Mouse (Mus musculus) retina, postnatal 1 day (tissue): ENCODE data around the gene Hes6.
A peak's percentile ranks its signal among the peaks of the same experiment; 100 is the strongest.

Source experiments
- DNase-seq: peaks from one replicate; pipeline ENCODE4 v3.0.0-alpha.2; 2012

Gene Hes6

DNA sequence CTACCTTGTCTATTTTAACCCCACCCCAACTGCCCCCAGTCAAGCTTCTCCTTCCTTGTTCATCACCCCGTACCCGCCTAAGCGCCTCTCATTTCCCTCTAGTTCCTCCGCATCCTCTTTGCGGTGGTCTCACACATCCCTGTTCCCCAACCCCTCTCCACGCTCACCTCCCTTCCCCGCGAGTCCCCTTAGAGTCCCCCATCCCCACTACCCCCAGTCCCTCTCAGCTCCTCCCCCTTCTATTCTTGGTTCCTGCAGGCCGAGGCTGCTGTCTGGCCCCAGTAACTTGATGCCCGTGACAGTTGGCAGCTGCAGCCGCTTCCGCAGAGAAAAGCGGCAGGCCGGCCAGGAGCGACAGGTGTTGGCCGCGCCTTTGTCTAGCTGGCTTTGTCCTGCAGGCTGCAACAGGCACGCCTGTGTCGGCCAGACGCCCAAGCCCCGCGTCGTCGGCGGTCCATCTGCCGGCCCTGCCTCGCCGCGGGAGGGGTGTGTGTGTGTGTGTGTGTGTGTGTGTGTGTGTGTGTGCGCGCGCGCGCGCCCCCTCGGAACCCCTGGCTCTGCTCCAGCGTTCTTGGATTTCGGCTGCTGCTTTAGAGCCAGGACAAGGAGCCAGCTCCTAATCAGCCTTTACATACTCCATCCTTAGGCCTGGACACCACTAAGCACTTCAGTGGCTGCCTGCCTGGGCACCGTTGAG lies at the start of gene Hes6:
TSS of gene Hes6 (minus strand) at position 141 of the 697 bp plus-strand sequence.
- DNase-seq: peak; percentile 99

DNA sequence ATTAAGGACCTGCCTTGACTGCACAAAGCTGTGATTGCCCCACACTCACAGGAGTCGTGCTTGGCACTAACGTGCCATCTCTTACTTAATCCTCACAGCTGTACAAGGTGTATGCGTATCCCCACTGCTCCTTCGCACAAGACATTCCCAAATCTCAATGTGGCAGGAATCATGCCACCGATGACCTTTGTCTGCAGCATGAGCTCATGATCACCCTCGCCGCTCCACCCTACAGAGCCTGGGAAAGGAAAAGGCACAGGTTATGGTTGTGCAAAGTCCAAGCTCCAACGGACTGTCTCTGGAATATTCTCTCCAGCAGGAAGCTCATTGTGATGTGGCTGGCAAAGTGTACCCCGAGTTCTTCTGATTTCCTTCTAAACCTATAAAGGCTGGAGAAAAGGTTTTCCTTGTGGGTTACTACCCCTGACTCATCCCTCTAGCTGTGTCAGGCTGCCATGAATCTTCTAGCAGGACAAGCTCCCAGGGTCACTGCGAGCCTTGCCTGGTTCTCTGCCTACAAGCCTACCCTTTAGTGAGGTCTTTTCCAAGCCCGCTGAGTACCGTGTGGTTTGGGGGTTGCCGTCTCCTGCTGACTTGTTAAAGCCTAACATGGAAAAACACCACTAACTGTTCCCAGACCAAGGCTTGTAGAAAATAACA lies 49.6 kb upstream of the Hes6 start:
- DNase-seq: no peak

DNA sequence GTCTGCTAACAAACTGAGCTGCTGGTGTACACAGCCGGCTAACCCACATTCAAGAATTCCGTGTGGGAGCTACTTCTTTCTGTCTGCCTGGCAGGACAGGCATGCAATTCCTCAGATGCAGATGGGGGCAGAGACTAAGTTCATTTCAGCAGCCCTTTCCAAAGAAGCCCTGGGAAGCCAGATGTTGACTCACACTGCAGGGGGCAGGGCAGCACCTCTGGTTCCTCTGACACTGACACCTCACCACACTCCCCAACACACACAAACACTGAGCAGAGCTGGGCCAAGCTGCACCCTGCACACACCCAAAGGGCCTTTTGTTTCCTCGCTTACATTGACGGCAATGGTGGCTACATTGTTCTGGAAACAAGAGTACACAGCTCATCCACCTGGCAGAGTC lies 46.7 kb upstream of the Hes6 start:
- no peak for DNase-seq

DNA sequence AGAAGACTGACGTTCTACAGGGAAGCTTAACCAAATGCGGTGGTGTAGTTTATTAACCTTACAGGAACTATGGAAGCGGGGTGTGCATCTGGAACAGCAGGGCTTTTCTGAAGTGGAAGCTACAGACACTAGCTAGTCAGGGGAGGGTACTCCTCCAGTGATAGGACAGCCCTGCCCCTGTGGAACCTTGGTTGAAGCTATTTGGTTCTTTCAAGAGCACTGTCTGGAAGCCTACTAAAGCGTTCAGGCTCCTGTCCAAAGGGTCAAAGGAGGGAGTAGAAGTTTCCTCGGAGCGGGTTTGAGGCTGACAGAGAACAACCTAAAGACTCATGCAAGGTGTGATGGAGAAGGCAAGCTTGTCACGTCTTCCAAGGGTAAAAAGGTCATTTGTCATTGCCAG lies 46.2 kb upstream of the Hes6 start:
- no peak for DNase-seq

DNA sequence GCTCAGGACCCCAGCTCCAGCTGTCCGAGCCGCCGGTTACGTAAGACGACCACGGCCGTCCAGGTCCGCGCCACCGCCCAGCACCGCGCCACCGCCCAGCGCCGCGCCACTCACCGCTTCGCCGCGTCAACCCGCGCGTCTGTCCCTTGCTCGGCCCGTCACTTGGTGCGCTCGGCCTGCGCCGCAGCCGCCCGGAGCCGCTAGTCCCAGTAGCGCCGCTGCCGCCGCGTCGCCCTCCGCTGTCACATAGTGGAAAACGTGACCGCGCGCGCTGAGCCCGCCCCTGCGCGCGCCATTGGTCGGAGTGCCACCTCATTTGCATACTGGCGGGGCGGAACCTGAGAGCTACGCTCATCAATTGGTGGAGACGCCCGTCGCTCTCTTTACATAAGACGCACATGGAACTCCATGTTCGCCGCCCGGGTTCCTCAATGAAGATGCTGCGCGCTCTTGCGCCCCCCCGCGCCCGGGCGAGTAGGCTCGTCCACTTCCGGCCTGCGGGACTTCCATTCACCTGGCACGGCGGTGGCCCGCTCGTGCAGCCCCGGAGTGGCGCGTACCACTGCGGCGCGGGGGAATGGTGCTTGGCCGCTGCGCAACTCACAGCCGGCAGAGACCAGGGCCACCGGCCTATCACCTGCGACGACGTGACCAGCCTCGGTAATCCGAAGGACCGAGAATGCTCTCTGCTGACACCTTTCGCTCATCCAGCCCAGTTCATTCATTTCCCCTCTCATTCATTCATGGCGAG lies 45.4 kb upstream of the Hes6 start, which contains the start of gene Per2:
TSS of gene Per2 (minus strand) at position 266 of the 751 bp plus-strand sequence.
- peak; percentile 100 for DNase-seq

DNA sequence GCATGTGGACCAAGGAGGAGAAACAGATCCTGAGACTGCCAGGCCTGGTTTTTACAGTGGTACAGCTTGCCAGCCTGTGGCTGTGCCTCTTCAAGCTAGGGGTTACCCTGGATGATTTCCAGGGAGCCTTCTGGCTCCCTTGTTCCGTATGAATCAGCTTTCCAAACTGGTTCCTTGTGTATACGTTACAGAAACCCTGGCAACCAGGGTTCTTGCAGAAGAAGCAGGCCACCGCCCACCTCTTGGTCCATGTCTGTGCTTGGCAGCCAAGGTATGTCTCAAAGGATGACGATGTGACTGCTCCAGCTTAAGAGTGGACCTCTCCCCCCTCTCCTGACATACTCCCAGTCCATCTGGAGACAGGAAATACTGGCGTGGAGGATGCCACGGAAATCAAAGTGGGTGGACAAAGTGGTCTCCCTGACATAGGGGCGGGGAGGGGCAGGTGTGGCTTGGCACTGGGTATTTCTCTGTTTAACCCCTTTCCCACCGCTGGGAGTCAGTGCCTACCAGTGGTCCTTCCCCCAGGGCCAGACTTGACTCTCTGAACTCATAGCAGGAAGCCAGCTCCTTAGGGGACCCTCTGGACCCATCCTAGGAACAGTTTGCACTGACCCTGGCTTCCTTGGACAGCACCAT lies 44.5 kb upstream of the Hes6 start:
- DNase-seq: peak; percentile 55

DNA sequence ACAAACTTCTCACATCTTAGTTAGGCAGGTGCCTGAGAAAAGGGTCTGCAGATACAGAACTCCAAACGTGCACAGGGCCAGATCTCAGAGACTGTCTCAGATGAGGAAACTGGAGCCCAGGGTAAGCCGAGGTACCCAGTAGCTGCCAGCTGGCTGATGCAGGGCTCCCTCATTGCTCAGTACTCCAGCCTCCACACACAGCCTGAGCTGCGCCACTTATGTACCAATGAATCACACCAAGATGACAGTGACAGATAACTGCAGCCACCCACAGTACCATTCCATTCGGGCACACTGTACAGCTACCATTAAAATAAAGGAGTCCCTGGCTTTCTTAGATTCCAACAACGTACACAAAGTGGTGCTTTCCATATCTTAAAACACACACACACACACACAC lies 43.9 kb upstream of the Hes6 start:
- no peak for DNase-seq

DNA sequence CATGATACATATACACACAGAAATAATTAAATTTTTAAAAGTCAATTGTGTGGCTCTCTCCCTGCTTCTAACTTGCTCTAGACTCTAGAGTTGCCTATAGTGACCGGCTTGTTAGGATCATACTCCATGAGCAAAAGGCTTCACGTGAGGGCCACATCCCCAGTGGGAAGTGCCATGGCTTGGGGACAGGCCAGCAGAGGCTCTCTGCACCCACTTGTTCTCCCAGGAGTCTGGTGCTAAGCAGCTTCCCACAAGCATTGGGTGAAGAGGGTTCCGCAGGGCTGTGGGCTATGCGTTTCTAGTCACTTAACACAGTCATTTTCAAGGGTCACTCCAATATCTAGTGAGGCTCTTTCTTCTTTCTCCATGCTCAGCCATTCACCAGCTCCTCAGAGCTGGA lies 43.3 kb upstream of the Hes6 start:
- no peak for DNase-seq

DNA sequence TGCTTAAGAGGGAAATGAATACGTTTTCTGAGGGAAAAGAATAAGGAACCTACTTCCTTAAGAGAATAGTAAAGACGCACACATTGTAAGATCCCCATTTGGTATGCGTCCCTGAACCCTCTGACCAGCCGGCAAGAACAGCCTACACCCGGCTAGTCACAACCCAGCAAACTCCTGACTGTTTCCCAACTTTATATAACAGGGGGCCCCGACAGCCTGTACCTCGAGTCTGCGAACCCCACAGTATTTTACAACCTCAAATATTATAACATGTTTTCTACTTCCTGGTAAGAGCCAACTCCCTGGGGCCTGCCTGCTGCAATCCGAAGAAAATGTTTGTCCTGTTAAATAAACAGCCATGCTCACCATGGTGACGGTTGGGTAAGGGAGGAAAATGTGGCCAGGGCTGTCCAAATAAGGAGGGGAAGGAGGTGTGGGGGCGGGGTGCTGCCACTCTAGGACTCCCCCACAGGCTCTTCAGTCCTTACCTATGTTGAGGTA lies 42.5 kb upstream of the Hes6 start:
- DNase-seq: no peak

DNA sequence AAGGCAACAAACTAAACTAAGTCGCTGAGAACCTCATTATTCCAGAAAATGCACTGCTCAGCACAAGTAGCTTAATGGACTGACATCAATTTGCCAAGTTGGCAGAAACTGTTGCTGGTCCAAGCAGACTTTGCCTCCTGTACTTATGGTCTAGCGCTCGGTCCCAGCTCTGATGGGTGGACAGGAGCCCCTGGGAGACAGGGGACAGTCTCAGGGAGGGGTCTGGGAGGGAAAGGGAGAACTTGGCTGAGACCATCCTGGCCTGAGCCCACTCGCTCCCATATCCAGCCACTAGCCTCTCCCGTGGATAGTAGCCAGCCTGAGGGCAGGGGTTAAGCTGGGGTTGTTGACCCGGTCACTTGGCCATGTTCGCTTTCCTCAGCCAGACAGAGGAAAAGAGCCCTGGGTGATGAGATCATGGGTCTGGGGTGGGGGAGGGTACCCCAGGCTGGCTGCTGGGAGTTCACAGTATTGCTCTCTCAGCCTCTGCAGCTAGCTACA lies 41.9 kb upstream of the Hes6 start:
- peak; percentile 66 for DNase-seq

DNA sequence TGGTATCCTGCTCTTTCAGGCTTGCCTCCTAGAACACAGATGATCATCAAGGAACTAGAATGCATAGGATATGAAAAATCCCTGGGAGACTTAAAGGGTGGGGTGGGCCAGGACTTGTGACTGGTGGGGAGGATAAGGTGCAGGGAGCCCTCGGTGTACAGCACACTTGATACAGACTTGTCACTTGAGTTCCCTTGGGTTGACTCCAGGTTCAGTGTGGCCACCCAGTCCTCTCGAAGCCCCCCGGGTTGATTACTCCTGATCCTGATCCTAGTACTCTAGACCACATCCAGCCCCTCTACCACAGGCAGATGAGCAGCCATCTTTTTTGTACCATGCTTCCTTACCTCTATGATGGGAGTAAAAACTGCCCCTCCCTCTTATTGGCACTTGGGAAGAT lies 41.1 kb upstream of the Hes6 start:
- no peak for DNase-seq

DNA sequence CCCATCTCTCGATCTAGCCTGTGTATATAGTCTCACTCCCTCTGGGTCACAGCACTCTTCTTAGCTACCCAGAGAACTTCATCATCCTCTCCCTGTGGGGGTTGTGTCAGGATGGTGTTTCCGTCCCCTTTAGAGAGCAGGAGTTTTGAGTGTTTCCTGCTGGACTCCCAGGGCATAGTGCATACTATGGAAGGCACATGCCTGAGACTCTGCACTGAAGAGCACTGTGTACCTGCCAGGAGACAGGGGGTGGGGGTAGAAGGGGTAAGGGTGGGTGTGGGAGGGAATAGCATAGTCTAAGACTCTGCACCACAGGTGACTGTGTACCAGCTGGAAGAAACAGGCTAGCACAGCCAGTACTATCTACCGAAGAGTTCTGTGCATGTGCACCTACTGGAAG lies 40.5 kb upstream of the Hes6 start:
- DNase-seq: no peak

DNA sequence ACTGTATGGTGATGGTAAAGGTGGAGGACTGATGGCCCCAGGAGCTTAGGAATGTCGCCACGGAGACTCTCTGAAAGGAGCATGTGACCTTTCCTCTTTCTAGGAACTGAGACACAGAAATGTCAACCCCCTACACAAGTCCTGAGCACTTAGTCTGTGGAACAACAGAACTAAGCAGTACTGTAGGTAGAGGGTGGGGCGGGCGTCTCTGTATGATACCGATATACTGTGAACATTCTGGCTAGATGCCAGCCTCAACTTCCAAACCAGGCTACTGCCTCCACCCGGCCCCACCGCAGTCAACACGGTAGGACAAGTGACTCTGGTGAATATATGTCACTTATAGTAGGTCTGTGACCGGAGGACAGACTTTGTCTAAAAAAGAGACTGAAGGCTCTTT lies 40.1 kb upstream of the Hes6 start:
- no peak for DNase-seq

DNA sequence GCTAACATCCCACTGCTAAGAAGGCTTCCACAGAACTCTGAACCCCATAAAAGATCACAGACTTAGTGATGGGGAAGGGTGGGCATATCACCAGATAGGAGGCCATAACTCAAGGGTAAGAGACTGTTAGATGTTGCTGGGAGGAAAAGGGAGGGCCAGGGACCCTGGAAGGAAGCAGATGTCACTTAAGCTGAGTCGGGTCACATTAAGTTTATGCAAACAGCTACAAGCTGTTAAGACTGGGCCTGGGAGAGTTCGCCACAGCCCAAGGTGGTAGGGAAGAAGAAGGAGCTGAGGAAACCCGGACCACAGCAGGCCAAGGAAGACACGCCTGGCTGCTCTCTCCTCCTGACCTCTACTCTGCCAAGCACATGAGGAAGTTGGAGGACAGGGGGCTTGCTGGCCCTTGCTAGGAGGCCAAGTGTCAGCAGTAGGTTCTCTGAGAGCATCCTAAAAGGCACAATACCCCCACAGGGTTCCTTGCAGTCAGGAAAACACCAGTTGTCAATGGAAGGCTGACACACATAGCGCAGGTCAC lies 37.8 kb upstream of the Hes6 start:
- no peak for DNase-seq

DNA sequence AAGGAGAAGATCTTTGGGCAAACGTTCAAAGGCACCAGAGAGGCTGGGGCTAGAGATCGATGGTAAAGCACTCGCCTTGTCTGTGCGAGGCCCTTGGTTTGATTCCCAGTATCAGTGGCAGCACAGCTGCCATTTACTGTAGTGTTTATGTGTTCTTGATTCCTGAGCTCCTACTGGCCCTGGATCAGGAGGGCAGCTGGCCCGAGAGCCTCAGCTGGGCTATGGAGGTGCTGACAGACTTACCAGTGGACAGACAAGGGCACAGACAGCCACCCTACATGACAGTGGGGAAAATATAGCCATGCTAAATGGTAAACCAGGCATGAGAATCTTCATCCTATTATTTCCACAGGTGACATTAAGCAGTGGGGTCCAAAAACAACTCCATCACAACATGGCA lies 37.0 kb upstream of the Hes6 start:
- DNase-seq: no peak

DNA sequence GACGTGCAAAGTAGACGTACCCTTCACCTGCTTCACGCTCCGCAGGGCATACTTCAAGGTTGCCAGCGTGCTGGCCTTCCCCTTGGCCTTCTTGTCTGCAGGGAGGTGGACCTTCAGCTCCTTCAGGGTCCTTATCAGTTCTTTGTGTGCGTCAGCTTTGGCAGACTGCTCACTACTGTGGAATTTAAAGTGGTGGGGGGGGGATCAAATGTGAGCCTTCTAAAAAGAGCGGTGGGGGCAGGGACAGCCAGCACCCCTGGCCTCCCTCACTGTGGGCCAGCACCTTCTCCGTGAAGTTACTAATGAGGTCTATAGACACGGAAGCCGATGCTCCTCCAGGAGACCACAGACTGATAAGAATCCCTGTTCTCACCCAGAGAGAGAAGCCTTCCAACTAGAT lies 34.9 kb upstream of the Hes6 start:
- no peak for DNase-seq

DNA sequence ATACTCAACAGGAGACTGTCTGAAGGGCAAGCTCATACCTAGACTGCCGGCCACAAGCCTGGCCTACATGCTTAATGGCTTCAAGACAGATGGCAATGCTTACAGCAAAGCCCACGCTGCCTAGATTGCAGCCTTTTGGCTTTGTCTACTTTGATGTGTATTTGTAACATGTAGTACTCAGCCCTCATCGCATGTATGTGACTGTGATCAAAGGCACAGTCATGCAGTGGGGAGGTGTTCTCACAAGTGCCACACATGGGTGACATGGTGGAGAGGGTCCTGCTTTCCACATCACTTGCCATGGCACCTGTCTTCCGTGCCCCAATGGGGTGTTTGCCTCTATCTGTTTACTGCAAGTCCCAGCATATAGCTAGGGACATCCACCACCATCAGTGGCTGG lies 32.7 kb upstream of the Hes6 start:
- no peak for DNase-seq

DNA sequence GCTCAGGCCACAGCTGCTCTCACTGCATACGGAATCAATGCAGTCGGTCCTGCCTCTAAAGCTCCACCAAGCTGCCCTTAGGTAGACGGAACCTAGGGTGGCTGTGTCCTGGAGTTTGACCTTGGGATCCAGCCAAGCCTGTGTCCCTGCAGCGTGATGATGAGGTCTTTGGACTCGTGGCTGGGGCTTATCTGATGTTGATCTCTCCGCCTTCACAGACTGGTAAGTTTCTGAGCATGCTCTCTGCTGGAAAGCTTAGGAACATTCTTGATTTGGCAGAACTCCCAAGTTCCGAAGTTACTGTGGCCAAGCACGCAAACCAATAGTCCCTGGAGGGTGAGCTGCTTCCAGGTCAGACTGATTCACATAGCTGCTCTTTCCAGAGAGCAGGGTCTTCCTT lies 32.2 kb upstream of the Hes6 start:
- no peak for DNase-seq

DNA sequence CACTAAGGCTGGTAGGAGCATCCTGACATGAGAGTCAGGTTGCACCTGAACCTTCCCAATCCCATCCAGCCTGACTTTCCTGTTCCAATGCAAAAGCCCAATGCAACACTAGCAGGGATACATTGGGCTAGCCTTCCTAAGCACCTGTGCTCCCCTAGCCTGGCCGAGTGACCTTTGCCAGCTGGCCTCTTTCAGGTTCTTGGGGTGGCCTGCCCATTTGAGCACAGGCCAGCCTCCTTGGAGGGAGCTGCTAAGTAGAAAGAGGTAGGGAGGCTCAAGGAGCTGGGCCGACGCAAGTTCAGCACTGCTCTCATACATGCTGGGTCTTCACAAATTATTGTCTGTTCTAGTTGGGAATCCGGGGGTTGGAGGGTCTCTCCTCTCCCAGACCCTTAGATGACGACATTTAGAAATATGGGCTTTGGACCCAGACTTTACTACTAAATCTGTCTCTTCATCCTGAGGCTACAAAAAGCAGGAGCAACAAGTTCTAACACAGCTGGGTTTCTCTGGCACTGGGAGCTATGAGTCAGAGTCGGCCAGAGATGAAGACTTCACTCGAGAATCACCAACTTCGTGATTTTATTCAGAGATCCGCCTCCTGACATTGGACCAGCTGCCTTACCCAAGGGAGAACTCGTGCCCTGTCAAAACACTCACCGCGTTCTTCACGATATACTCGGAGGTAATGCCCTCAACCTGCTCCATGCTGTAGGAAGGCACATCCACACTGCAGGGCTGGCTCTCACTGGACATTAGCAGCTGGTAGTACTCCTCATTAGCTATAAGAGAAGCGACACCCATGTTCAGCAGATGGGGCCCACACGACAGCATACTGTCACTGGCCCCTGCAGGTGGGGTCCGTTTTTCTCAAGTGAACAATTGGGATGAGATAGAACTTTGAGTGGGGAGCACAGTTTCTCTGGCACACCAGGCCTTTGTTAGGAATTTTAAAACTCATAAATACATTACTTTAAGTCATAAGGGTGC lies 31.3 kb upstream of the Hes6 start:
- DNase-seq: no peak

DNA sequence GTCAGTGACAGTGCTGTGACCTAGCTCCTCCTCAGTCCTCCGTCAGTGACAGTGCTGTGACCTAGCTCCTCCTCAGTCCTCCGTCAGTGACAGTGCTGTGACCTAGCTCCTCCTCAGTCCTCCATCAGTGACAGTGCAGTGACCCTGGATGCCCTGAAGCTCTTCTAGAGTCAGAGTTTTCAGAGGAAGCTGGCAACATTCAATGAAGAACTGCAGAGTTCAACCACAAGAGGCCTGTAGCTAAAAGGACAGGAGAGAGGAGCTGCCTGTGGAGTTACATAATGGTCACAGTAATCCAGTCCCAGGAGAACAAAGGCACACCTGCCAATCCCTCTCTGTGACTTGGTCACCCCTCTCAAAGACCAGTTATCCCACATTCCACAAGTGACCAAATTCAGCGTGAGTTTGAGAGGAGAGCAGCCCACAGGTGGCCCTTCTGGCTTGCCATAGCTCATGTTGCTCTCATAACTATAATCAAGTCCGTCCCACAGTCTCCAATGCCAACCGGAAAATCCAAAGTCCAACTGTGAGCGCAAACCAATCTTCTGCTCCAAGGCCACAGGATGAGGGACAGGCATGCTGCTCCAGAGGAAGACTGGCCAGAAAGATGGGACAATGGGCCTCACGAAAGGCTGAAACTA lies 28.6 kb upstream of the Hes6 start:
- DNase-seq: no peak

DNA sequence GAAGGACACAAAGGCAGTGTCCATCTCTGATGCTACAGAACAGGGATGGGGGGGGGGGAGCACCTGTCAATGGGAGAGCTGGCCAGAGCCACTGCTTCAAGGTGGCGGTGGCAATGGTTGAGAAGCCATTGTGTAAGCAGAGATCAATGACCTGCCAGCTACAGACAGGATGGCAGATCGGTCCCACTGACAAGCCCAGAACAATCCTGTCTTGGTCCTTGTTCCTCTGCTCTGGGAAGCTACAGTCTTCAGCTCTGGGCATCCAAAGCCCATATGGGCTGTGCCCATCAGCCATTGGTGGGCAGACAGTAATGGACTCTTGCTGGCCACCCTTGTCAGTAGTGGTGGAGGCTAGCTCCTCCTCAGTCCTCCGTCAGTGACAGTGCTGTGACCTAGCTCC lies 28.0 kb upstream of the Hes6 start:
- DNase-seq: no peak
